Mouse (Mus musculus): ENCODE data around the gene Foxp1. TPM values are rescaled to one million over a fixed set of nuclear protein-coding genes. Genes with fewer than 3 reads are reported as not detected.

Foxp1 gene
- polyA plus RNA-seq, 1 experiment from 2014 or later, result 77.4 TPM

DNA sequence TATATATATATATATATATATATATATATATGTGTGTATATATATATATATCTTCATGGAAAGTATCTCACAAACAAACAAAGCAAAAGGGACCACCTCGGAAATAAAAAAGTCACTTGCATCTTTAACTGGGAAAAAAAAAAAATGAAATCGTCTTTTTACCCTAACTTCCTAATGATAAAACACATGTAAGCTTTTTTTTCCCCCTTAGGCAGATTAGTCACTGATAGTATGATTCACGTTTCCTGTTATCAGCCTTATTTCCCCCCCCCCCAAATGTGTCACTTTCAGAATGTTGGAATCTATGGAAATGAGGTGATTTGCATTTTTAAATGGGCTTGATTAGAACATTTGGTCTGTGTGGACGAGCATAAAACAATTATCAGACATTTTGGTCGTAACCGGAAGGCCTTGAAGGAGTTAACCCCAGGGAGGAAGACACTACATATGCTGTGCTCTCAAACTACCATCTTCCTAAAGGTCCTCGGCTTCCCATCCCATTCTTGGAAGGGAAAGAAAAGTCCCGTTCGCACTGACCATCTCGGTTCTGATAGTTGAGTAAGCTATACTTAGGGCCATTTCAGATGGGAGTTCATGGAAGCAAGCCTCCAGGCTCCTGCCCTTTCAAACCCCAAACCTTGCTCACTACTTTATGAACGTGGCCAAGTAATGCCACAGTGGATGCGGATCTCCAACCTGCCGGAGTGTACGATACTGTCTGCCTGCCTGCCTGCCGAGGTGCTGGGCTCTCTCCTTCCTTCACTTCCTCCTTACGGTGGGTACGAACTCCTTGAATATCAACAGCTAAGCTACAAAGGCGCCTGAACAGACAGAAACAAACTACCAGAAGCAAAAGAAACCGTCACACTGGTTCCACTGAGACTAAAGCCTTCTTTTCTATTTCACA lies 495.6 kb downstream of the Foxp1 start:
- Histone ChIP-seq H3K27ac (peak overlapping the region; percentile 87; the same call in 1 of the 2 replicates), H3K4me3 (replicated peaks) (peak overlapping the region; percentile 69), H3K4me1 (replicated peaks) (peaks cover 42% of the 10 kb centered on the region), H3K27me3 (peaks cover 34% of the 10 kb centered on the region), H3K9me3 (no peaks in the 10 kb centered on the region), H3K36me3 (no peaks in the 10 kb centered on the region), H3K4me2 (peak overlapping the region; percentile 88), H3K9ac (replicated peaks) (peak overlapping the region; percentile 80)
- no peak for ATAC-seq (ENCODE audit: insufficient number of reproducible peaks, insufficient read depth, low FRiP score, low TSS enrichment, low read depth)
- WGBS, result 13% methylated on average over 19 of the region's 19 CpGs

DNA sequence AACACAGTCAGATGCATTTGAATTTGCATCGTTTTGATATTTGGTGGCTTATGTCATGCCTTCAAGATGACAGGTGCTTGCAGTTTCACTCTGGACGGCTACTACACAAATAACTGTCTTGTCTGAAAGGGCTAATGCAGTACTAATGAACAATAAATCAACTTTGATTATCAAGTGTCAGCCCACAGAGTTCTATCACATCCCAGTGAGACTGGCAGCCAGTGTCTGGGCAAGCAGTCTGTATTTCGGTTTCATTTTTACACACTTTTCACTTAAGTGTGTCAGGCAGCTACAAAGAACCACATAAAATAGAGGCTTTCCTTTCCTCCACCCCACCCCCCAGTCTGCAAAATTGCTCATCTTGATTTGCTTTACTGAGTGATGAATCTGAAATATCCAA lies 496.5 kb downstream of the Foxp1 start:
- 38% methylated on average over 3 of the region's 3 CpGs for WGBS
- H3K36me3 ChIP-seq, result no peaks in the 10 kb centered on the region
- peaks cover 34% of the 10 kb centered on the region for H3K4me1 ChIP-seq (replicated peaks)
- no peak overlapping the region for H3K9ac ChIP-seq (replicated peaks)
- H3K27ac ChIP-seq, result no peak overlapping the region
- peak overlapping the region; percentile 14 for H3K4me3 ChIP-seq (replicated peaks)
- H3K27me3 ChIP-seq, result peaks cover 34% of the 10 kb centered on the region
- H3K9me3 ChIP-seq, result no peaks in the 10 kb centered on the region
- peak overlapping the region; percentile 47 for H3K4me2 ChIP-seq
- no peak for ATAC-seq (ENCODE audit: insufficient number of reproducible peaks, insufficient read depth, low FRiP score, low TSS enrichment, low read depth)

DNA sequence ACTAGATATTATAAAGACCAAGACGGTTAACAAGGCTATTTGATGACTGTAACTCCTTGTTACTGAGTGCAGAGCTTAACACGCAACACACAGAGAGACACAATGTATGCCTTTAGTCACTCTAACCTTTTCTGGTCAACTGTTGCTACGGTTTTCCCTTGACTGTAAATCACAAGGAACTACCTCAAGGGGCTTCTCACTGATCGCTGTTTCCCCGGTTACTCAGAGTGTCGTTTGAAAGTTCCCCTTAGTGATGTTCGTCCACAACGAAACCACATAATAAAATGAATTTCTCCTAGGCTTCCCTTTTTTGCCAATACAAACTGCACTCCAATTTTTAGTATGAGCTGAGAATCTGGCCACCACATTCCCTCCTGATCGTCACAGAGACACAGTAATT lies 497.9 kb downstream of the Foxp1 start:
- WGBS, result 25% methylated on average over 9 of the region's 9 CpGs
- no peak overlapping the region for H3K27ac ChIP-seq
- no peak overlapping the region for H3K9ac ChIP-seq (replicated peaks)
- no peak for ATAC-seq (ENCODE audit: insufficient number of reproducible peaks, insufficient read depth, low FRiP score, low TSS enrichment, low read depth)
- no peak overlapping the region for H3K4me3 ChIP-seq (replicated peaks)
- peaks cover 32% of the 10 kb centered on the region for H3K27me3 ChIP-seq
- no peaks in the 10 kb centered on the region for H3K9me3 ChIP-seq
- H3K36me3 ChIP-seq, result no peaks in the 10 kb centered on the region
- peaks cover 35% of the 10 kb centered on the region for H3K4me1 ChIP-seq (replicated peaks)
- H3K4me2 ChIP-seq, result peak overlapping the region; percentile 47

DNA sequence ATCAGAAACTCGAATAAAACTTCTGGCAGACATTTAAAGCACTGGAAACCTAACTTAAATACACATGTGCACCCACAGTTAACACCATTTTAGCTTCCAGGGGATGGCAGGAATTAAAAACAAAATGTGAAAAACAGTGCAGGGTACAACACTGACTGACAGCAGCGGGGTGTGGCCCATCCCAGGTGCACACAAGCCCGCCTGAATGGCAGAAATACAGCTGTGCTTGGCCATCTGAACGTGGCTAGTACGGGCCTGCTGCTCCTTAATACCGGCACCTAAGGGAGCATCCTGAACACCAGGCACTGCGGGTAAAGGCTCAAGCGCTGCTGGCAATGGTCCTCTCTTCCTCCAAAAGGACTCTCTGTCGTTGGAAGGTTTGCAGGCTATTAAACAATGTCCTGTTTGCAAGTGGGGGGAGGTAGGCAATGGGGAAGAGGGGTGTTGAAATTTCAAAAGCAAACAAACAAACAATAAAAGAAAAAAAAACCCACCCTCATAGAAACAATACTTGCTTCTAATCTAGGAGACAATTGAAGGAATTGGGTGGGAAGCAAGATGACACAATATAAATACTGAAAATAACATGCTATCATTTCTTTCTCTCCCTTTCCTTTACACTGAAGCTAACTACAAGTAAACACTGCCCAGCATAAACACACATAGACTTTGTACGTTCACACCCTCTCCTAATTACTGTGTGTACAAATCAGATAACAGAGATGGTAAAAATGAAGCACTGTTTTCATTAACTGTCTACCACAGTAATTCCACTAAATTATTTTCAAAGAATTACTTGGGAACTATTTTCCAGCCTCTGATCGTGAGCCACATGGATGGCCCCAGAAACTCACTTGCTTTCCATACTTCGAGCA lies 501.7 kb downstream of the Foxp1 start:
- ATAC-seq (ENCODE audit: insufficient number of reproducible peaks, insufficient read depth, low FRiP score, low TSS enrichment, low read depth), result no peak
- no peak overlapping the region for H3K4me2 ChIP-seq
- H3K4me3 ChIP-seq (replicated peaks), result no peak overlapping the region
- H3K9ac ChIP-seq (replicated peaks), result no peak overlapping the region; the same call in 1 of the 2 replicates
- peaks cover 6% of the 10 kb centered on the region; the same call in 1 of the 2 replicates for H3K36me3 ChIP-seq
- 37% methylated on average over 12 of the region's 12 CpGs for WGBS
- H3K4me1 ChIP-seq (replicated peaks), result peaks cover 32% of the 10 kb centered on the region
- no peaks in the 10 kb centered on the region for H3K9me3 ChIP-seq
- no peak overlapping the region for H3K27ac ChIP-seq
- H3K27me3 ChIP-seq, result peaks cover 22% of the 10 kb centered on the region

DNA sequence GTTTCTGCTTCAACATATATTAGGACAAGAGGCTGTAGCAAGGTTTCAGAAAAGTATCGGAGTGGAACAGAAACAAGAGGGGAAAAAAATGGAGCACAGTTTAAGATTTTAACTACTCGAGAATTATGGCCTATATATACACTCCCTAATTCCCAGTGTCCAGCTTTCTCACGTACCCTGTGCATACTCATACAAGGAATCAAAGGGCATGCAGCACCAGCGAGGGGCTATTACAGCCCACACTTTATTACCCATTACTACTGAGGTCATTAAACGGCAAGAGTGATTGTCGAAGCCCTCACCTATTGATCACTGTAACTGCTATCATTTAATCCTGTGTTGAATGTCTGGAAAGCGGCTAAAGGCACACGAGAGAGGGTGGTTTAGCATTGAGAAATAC lies 502.8 kb downstream of the Foxp1 start:
- WGBS, result 16% methylated on average over 8 of the region's 8 CpGs
- H3K4me1 ChIP-seq (replicated peaks), result peaks cover 28% of the 10 kb centered on the region
- no peaks in the 10 kb centered on the region for H3K9me3 ChIP-seq
- ATAC-seq (ENCODE audit: insufficient number of reproducible peaks, insufficient read depth, low FRiP score, low TSS enrichment, low read depth), result no peak
- H3K27ac ChIP-seq, result no peak overlapping the region
- H3K4me3 ChIP-seq (replicated peaks), result no peak overlapping the region
- H3K27me3 ChIP-seq, result peaks cover 23% of the 10 kb centered on the region
- H3K4me2 ChIP-seq, result 0 out of 2 replicates have a peak overlapping the region, but pooled peaks have one; percentile 13
- peaks cover 17% of the 10 kb centered on the region for H3K36me3 ChIP-seq
- no peak overlapping the region for H3K9ac ChIP-seq (replicated peaks)

DNA sequence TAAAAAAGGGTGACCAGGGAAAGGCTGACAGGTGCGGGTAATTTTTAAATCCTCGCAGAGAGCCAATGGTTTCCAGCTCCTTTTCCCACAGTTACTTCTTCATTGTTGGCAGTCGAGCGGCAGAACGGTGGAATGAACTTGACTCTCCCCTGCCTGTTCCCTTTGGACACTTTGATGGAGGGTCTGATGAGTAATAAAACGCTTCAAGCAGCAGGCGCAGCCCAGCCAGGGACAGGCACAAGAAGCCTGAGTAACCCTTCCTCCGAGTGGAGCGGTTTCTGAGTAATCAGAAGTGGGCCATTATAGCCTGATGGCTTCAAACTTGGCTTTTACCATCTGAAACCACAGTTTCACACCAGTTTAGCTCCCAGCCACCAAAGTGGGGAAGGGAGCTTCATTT lies 503.3 kb downstream of the Foxp1 start:
- H3K4me3 ChIP-seq (replicated peaks), result no peak overlapping the region
- peaks cover 29% of the 10 kb centered on the region for H3K4me1 ChIP-seq (replicated peaks)
- H3K27ac ChIP-seq, result no peak overlapping the region
- no peaks in the 10 kb centered on the region for H3K9me3 ChIP-seq
- 13% methylated on average over 9 of the region's 9 CpGs for WGBS
- peaks cover 22% of the 10 kb centered on the region for H3K36me3 ChIP-seq
- H3K27me3 ChIP-seq, result peaks cover 27% of the 10 kb centered on the region
- peak overlapping the region; percentile 23; the same call in 1 of the 2 replicates for H3K9ac ChIP-seq (replicated peaks)
- no peak for ATAC-seq (ENCODE audit: insufficient number of reproducible peaks, insufficient read depth, low FRiP score, low TSS enrichment, low read depth)
- 0 out of 2 replicates have a peak overlapping the region, but pooled peaks have one; percentile 13 for H3K4me2 ChIP-seq

DNA sequence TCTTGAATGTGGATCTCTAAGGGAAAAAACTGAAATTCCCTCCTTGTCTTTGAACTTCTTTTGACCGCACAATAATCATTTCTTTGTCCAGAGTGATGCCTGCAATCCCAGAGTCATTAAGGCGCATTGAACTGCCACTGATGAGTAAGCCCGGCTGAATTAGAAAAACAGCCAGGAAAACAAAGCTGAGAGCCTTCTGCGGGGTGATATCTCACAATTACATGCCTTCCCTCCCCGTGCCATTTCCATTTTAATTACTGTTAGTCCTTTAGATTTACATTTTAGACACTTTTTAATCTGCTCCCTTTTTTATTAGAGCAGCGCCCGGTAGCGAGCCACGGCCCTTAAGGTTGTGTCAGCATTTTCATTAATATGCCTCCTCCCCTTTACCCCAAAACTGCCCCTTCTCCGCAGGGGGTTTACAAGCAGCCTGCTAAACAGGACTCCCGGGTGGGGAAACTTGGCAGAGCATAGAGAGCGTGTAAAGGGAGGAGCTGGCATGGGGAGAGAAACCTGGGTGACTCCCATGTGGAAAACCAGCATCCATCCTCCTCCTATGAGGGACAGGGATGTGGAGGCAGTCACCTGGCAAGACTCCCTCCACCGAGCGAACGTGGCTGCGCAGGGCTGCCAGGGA lies 508.5 kb downstream of the Foxp1 start:
- Histone ChIP-seq H3K27ac (no peak overlapping the region), H3K9ac (replicated peaks) (no peak overlapping the region), H3K36me3 (peaks cover 30% of the 10 kb centered on the region), H3K4me1 (replicated peaks) (peaks cover 43% of the 10 kb centered on the region), H3K27me3 (peaks cover 37% of the 10 kb centered on the region), H3K4me3 (replicated peaks) (no peak overlapping the region), H3K4me2 (peak overlapping the region; percentile 8; the same call in 1 of the 2 replicates), H3K9me3 (no peaks in the 10 kb centered on the region)
- no peak for ATAC-seq (ENCODE audit: insufficient number of reproducible peaks, insufficient read depth, low FRiP score, low TSS enrichment, low read depth)
- 15% methylated on average over 16 of the region's 16 CpGs for WGBS

DNA sequence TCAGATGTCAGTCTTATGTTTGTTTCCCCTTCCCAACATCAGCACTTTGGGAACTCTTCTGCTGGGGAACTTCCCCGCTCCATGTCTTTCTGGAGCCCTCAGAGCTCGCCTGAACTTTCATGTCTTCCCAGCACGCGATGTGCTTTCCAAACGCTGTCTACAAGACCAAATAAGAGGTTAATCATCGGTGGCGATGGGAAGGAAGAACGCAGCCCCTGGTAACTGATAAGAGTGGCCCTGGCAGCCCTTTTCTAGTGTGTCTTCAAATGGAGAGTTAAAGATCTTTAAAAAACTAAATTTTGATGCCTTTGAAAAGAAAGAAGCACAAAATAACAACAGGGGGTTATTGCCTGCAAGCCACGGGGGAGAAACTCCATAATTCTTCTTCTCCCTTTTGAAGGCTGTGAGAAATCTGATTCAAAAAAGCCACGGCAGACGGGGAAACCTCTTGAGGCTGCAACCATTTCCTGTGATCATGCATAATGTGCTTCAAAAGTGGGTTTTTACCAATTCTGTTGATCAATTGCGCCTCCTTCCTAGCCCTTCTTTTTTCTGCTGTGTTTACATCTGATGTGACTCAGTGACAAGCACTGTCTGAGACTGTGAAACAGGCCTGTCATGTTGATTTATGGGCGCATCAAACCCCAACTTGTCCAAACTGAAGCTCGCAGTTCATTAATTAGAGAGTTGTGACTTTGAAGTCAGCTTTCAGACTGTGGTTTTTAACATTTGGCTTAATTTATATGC lies 509.2 kb downstream of the Foxp1 start:
- H3K4me3 ChIP-seq (replicated peaks), result no peak overlapping the region
- peaks cover 35% of the 10 kb centered on the region for H3K36me3 ChIP-seq
- no peak overlapping the region for H3K4me2 ChIP-seq
- ATAC-seq (ENCODE audit: insufficient number of reproducible peaks, insufficient read depth, low FRiP score, low TSS enrichment, low read depth), result no peak
- no peak overlapping the region for H3K9ac ChIP-seq (replicated peaks)
- H3K27me3 ChIP-seq, result peaks cover 37% of the 10 kb centered on the region
- no peak overlapping the region for H3K27ac ChIP-seq
- WGBS, result 25% methylated on average over 14 of the region's 14 CpGs
- peaks cover 3% of the 10 kb centered on the region for H3K9me3 ChIP-seq
- H3K4me1 ChIP-seq (replicated peaks), result peaks cover 38% of the 10 kb centered on the region

DNA sequence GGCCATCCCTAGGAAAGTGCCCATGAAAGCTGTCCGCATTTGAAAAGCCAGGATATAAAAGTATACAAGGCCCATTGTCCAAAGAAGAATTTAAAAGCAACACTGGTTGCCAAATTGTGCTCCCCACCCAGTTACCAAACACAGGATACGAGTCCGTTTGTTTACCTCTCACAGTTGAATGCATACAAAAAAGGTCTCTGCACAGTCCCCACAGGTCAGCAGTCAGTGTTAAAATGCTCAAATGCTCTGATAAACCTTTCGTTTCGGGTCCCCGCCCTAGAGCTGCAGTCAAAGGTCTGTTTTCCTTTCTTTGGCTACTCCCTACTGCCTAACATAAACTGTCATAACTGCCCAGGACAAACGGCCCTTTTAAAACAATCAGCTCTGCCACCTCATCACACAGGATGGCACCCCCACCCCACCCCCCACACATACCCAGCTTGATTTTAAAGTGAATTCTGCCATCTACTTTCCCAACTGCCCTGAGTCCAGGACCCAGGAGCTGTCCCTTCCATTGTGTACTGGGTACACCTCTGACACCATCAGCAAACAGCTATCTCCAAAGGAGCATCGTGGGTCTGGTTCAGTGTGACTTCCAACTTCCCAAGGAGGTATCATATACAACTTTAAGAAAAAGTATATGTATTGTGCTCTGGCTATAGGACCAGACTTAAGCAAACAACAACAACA lies 510.5 kb downstream of the Foxp1 start:
- H3K27me3 ChIP-seq, result peaks cover 42% of the 10 kb centered on the region
- H3K4me2 ChIP-seq, result no peak overlapping the region
- H3K36me3 ChIP-seq, result peaks cover 48% of the 10 kb centered on the region
- WGBS, result 57% methylated on average over 8 of the region's 8 CpGs
- peaks cover 5% of the 10 kb centered on the region for H3K9me3 ChIP-seq
- no peak overlapping the region for H3K9ac ChIP-seq (replicated peaks)
- peaks cover 38% of the 10 kb centered on the region for H3K4me1 ChIP-seq (replicated peaks)
- H3K27ac ChIP-seq, result no peak overlapping the region
- no peak for ATAC-seq (ENCODE audit: insufficient number of reproducible peaks, insufficient read depth, low FRiP score, low TSS enrichment, low read depth)
- H3K4me3 ChIP-seq (replicated peaks), result no peak overlapping the region

DNA sequence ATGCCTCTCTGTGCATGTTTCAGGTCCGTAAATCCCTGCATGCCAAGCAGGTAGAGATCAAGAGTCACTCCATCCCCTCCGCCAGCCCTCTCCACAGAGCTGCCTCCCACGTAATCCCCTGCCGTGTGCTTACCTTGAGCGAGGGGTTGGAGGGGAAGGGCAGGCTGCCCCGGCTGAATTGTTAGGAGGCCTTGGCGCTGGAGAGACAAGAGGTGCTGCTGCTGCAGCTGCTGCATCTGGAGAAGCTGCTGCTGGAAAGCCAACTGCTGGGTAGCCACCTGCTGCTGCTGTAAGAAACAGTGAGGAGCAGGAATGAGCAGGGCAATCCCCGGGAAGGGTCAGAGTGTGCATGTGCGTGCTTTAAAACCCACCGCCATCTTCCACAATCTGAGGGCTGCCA lies 512.8 kb downstream of the Foxp1 start:
- Histone ChIP-seq H3K4me2 (0 out of 2 replicates have a peak overlapping the region, but pooled peaks have one; percentile 6), H3K9me3 (peaks cover 5% of the 10 kb centered on the region), H3K27ac (no peak overlapping the region), H3K36me3 (peaks cover 43% of the 10 kb centered on the region), H3K4me1 (replicated peaks) (peaks cover 37% of the 10 kb centered on the region), H3K4me3 (replicated peaks) (no peak overlapping the region), H3K27me3 (peaks cover 29% of the 10 kb centered on the region), H3K9ac (replicated peaks) (no peak overlapping the region)
- ATAC-seq (ENCODE audit: insufficient number of reproducible peaks, insufficient read depth, low FRiP score, low TSS enrichment, low read depth), result no peak
- 18% methylated on average over 9 of the region's 10 CpGs for WGBS

Measured in limb, embryonic 12.5 days (tissue).